Mouse (Mus musculus) CD4-positive, CD25-positive, alpha-beta regulatory T cell, adult 9 weeks (primary cell): ENCODE data around the gene Gm9611. TPM values are rescaled to one million over a fixed set of nuclear protein-coding genes. Genes with fewer than 3 reads are reported as not detected.

Source experiments
- polyA plus RNA-seq: library from polyadenylated mRNA; unstranded; fragments of 100-300 nt; shearing (Covaris generic); gene quantifications from one replicate; pipeline ENCODE4 v1.2.1, GENCODE M21; 2017

Gm9611 gene
- not detected for polyA plus RNA-seq

GRCm38 (mm10) chr14:42297258-42297657, at the start of gene Gm9611:
Gene Gm9611 (minus strand): TSS chr14:42297358.

DNA sequence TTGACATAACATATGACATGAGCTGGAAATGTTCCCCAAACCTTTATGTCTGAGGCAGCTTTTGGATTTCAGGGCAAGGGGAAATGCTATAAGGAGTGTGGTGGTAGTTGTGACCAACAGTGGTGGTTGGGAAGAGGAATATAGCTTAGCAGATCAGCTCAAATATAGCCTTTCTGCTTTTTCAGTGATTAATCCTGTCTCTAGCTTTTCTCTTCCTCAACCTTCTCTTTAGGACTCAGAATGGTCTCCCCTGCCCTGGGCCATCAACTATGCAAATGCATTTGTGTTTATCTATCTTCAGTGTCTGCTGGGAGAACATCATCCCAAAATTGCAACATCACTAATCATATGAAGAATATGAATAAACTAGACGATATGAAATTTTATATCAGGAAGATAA, 12.8 kb upstream of the Gm9611 start, which contains the start of gene Gm7995:
Gene Gm7995 (plus strand): TSS at position 301 of the 400 bp plus-strand sequence.

DNA sequence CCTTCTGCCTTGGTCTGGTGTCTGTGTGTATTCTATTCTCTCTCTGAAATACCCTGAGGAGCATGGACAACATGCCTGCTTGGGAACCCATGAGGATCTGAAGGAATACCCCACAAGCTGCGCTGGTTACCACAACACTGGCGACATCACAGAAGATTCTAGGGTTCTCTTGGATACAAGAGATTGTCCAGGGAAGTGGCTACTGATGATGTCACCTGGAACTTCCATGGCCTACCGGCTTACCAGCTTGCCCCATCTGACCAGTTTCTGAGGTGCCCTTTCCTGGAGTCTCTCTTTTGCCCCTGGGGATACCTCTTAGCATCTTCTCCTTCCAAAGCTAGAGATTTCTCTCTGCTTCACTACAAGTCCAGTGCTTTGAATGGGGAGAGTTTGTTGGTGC, 37.2 kb downstream of the Gm9611 start, which contains the start of gene Gm17026:
Gene Gm17026 (minus strand): TSS at position 101 of the 400 bp plus-strand sequence.

Other genes with a start within 250 kb of the Gm9611 start
- not detected for gene Gm7951, start 180.0 kb downstream of the Gm9611 start, polyA plus RNA-seq
- gene Gm17027, start 134.7 kb downstream of the Gm9611 start, polyA plus RNA-seq, result not detected
- gene Gm3573, start 106.6 kb downstream of the Gm9611 start, polyA plus RNA-seq, result not detected
- not detected for gene Gm17026, start 37.3 kb downstream of the Gm9611 start, polyA plus RNA-seq
- not detected for gene Gm7995, start 12.9 kb upstream of the Gm9611 start, polyA plus RNA-seq
- not detected for gene Gm8005, start 142.3 kb upstream of the Gm9611 start, polyA plus RNA-seq
- gene Gm8011, start 166.5 kb upstream of the Gm9611 start, polyA plus RNA-seq, result not detected
- gene Gm8020, start 205.0 kb upstream of the Gm9611 start, polyA plus RNA-seq, result not detected
- not detected for gene Gm8024, start 226.9 kb upstream of the Gm9611 start, polyA plus RNA-seq